Mouse (Mus musculus) kidney, embryonic 16.5 days (tissue): ENCODE measurements at regions not wholly inside any gene's neighbourhood (a gene's known extent, or its start where the extent isn't known, plus 50 kb on each side); places are given as distances from the start of the nearest gene placed in this dataset.
A peak's percentile ranks its signal among the peaks of the same experiment; 100 is the strongest.

Experiments
- ATAC-seq: fragments of 200-750 bp; cut with Nextera tagmentation; 2 replicates; pipeline ENCODE4 v1.8.0; 2017; ENCODE audit warnings: moderate TSS enrichment; ENCODE audit not compliant: low FRiP score, low TSS enrichment
- H3K27ac ChIP-seq: fragments of 300-500 bp; sonication (generic); 2 replicates; pipeline ENCODE4 v1.5.1; 2014; ENCODE audit warnings: low read length
- H3K27me3 ChIP-seq: fragments of 300-500 bp; sonication (generic); 2 replicates; pipeline ENCODE4 v1.6.1; 2014; ENCODE audit warnings: low read length, control low read depth, mixed read lengths; ENCODE audit not compliant: insufficient read depth
- H3K36me3 ChIP-seq: fragments of 300-500 bp; sonication (generic); 2 replicates; pipeline ENCODE4 v1.6.1; 2014; ENCODE audit warnings: low read length, control low read depth, mixed read lengths; ENCODE audit not compliant: insufficient read depth
- H3K4me1 ChIP-seq: fragments of 300-500 bp; sonication (generic); 2 replicates; pipeline ENCODE4 v1.6.1; 2014; ENCODE audit warnings: low read length, control low read depth, mixed read lengths; ENCODE audit not compliant: insufficient read depth
- H3K4me2 ChIP-seq: fragments of 300-500 bp; sonication (generic); replicated peaks from 2 replicates; pipeline ENCODE4 v1.6.1; 2014; ENCODE audit warnings: low read depth, low read length
- H3K4me3 ChIP-seq: fragments of 300-500 bp; sonication (generic); 2 replicates; pipeline ENCODE4 v1.5.1; 2014; ENCODE audit warnings: mild to moderate bottlenecking, low read length
- H3K9ac ChIP-seq: fragments of 300-500 bp; sonication (generic); replicated peaks from 2 replicates; pipeline ENCODE4 v1.6.1; 2014; ENCODE audit warnings: low read length
- H3K9me3 ChIP-seq: fragments of 300-500 bp; sonication (generic); 2 replicates; pipeline ENCODE4 v1.6.1; 2016; ENCODE audit warnings: low read length, control low read depth
- WGBS: fragments of 180-500 bp; shearing (Covaris S2); extraction: QIAGEN DNeasy Blood & Tissue Kit; methylation state at CpG from one replicate; pipeline ENCODE4 v1.1.7; 2014; 5-methylcytosine and 5-hydroxymethylcytosine counted together

DNA sequence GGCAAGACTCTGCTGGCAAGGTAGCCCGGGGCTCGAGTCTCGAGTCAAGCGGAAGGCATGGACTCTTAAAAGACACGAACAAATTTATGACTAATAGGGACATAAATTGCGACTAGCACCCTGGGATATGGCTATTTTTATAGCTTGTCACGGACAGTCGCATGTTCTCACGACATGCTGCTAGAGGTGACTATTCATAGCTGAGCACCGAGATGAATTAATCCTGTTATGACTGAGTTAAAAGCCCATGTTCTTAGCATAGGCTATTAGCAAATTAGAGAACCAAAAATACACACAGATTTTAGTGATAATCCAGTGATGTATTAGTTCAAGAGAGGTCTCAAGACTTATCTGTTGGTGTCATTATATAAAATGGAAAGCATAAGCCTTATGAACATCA is 539.2 kb downstream of the Gm19410 start:
- WGBS = 62% methylated on average over 10 of the region's 10 CpGs
- no peak for ATAC-seq
- no peak overlapping the region for H3K9ac ChIP-seq
- no peaks in the 10 kb centered on the region for H3K27me3 ChIP-seq
- no peaks in the 10 kb centered on the region for H3K9me3 ChIP-seq
- no peak overlapping the region for H3K4me2 ChIP-seq
- no peaks in the 10 kb centered on the region for H3K4me1 ChIP-seq
- H3K27ac ChIP-seq = no peak overlapping the region
- H3K4me3 ChIP-seq = no peak overlapping the region
- H3K36me3 ChIP-seq = no peaks in the 10 kb centered on the region

- Histone ChIP-seq H3K4me3 (no peak overlapping the region), H3K4me1 (no peaks in the 10 kb centered on the region), H3K27me3 (no peaks in the 10 kb centered on the region), H3K9me3 (no peaks in the 10 kb centered on the region), H3K36me3 (no peaks in the 10 kb centered on the region), H3K27ac (no peak overlapping the region), H3K9ac (no peak overlapping the region), H3K4me2 (no peak overlapping the region)
- 75% methylated on average over 4 of the region's 4 CpGs for WGBS
- ATAC-seq = no peak
Measured at GRCm38 (mm10) chr8:36306336-36306735, 540.7 kb downstream of the Gm19410 start.

GRCm38 (mm10) chr8:36307496-36307895 is 541.9 kb downstream of the Gm19410 start:
- Histone ChIP-seq H3K36me3 (no peaks in the 10 kb centered on the region), H3K4me1 (no peaks in the 10 kb centered on the region), H3K9ac (no peak overlapping the region), H3K9me3 (no peaks in the 10 kb centered on the region), H3K4me3 (no peak overlapping the region), H3K27ac (no peak overlapping the region), H3K27me3 (no peaks in the 10 kb centered on the region), H3K4me2 (no peak overlapping the region)
- 81% methylated on average over 8 of the region's 8 CpGs for WGBS
- ATAC-seq = no peak

- H3K4me1 ChIP-seq = peaks cover 2% of the 10 kb centered on the region; the same call in 1 of the 2 replicates
- H3K27ac ChIP-seq = no peak overlapping the region
- no peak overlapping the region for H3K4me3 ChIP-seq
- H3K27me3 ChIP-seq = no peaks in the 10 kb centered on the region
- H3K36me3 ChIP-seq = no peaks in the 10 kb centered on the region
- no peaks in the 10 kb centered on the region for H3K9me3 ChIP-seq
- H3K4me2 ChIP-seq = no peak overlapping the region
- WGBS = 78% methylated on average over 2 of the region's 2 CpGs
- ATAC-seq = no peak
- H3K9ac ChIP-seq = no peak overlapping the region
Measured at GRCm38 (mm10) chr8:36308056-36308455, 542.5 kb downstream of the Gm19410 start.

DNA sequence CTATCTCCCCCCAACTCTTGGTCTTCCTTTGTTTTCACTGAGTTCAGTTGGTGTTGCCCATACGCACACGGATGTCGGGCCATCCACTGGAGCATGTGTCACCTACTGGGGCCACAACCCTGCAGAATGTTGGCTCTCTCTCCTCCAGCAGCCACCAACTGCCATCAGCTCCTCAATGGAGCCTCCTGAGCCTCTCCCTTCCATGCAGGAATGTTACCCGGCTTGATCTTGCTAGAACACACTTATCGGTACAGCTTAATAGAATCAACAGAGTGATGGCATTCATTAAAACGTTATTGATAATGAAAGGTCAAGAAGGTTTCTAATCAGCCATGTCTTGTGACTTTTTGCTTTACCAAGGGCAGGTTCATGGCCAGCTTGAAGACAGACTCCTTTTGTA is 543.7 kb downstream of the Gm19410 start:
- H3K36me3 ChIP-seq = no peaks in the 10 kb centered on the region
- no peak overlapping the region for H3K27ac ChIP-seq
- no peak overlapping the region for H3K9ac ChIP-seq
- no peaks in the 10 kb centered on the region for H3K9me3 ChIP-seq
- H3K4me3 ChIP-seq = no peak overlapping the region
- ATAC-seq = no peak
- H3K4me2 ChIP-seq = no peak overlapping the region
- no peaks in the 10 kb centered on the region for H3K27me3 ChIP-seq
- 93% methylated on average over 6 of the region's 6 CpGs for WGBS
- peaks cover 5% of the 10 kb centered on the region; the same call in 1 of the 2 replicates for H3K4me1 ChIP-seq

- Histone ChIP-seq H3K27me3 (no peaks in the 10 kb centered on the region), H3K4me1 (peaks cover 5% of the 10 kb centered on the region; the same call in 1 of the 2 replicates), H3K9me3 (no peaks in the 10 kb centered on the region), H3K4me3 (no peak overlapping the region), H3K27ac (no peak overlapping the region), H3K9ac (no peak overlapping the region), H3K4me2 (no peak overlapping the region), H3K36me3 (no peaks in the 10 kb centered on the region)
- no peak for ATAC-seq
- 79% methylated on average over 10 of the region's 10 CpGs for WGBS
Measured at GRCm38 (mm10) chr8:36309952-36310351, 544.4 kb downstream of the Gm19410 start.

- H3K27me3 ChIP-seq = no peaks in the 10 kb centered on the region
- peaks cover 5% of the 10 kb centered on the region; the same call in 1 of the 2 replicates for H3K4me1 ChIP-seq
- no peaks in the 10 kb centered on the region for H3K9me3 ChIP-seq
- no peak overlapping the region for H3K4me3 ChIP-seq
- H3K4me2 ChIP-seq = no peak overlapping the region
- H3K36me3 ChIP-seq = no peaks in the 10 kb centered on the region
- ATAC-seq = no peak
- 74% methylated on average over 5 of the region's 5 CpGs for WGBS
- no peak overlapping the region for H3K27ac ChIP-seq
- no peak overlapping the region for H3K9ac ChIP-seq
Measured at GRCm38 (mm10) chr8:36311734-36312133, 546.1 kb downstream of the Gm19410 start.

- no peak overlapping the region for H3K9ac ChIP-seq
- no peaks in the 10 kb centered on the region for H3K9me3 ChIP-seq
- H3K4me1 ChIP-seq = peaks cover 5% of the 10 kb centered on the region; the same call in 1 of the 2 replicates
- H3K4me3 ChIP-seq = no peak overlapping the region
- no peak overlapping the region for H3K4me2 ChIP-seq
- no peaks in the 10 kb centered on the region for H3K36me3 ChIP-seq
- WGBS = 79% methylated on average over 3 of the region's 3 CpGs
- H3K27ac ChIP-seq = 0 out of 2 replicates have a peak overlapping the region, but pooled peaks have one; percentile 29
- no peaks in the 10 kb centered on the region for H3K27me3 ChIP-seq
- peak; percentile 51; the same call in 1 of the 2 replicates for ATAC-seq
Measured at GRCm38 (mm10) chr8:36312963-36313362, 547.4 kb downstream of the Gm19410 start.

- no peak overlapping the region for H3K4me3 ChIP-seq
- WGBS = 79% methylated on average over 2 of the region's 2 CpGs
- no peak for ATAC-seq
- no peaks in the 10 kb centered on the region for H3K4me1 ChIP-seq
- H3K4me2 ChIP-seq = no peak overlapping the region
- H3K36me3 ChIP-seq = no peaks in the 10 kb centered on the region
- H3K9me3 ChIP-seq = no peaks in the 10 kb centered on the region
- no peak overlapping the region for H3K9ac ChIP-seq
- no peak overlapping the region for H3K27ac ChIP-seq
- H3K27me3 ChIP-seq = no peaks in the 10 kb centered on the region
Measured at GRCm38 (mm10) chr8:36318396-36318795, 552.8 kb downstream of the Gm19410 start.

DNA sequence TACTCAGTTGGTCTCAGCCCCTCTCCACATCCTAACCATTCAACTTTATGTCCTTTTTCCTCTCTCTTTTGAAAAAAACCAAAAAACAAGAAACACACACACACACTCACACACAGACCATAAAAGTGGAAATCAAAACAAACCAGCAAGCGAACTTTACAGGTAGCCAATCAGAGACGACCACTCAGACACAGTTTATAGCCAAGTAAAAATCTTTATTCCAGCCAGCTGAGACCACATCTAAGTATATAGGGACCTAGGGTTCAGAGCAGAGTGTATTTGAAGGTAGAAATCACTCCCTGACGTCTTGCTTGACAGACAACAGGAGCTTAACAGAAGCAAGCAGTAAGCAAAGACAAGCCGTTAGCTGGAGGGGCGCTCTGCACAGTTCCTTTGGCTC is 553.3 kb downstream of the Gm19410 start:
- Histone ChIP-seq H3K4me2 (no peak overlapping the region), H3K4me1 (no peaks in the 10 kb centered on the region), H3K27me3 (no peaks in the 10 kb centered on the region), H3K36me3 (no peaks in the 10 kb centered on the region), H3K9me3 (no peaks in the 10 kb centered on the region), H3K4me3 (no peak overlapping the region), H3K9ac (no peak overlapping the region), H3K27ac (no peak overlapping the region)
- no peak for ATAC-seq
- WGBS = 44% methylated on average over 5 of the region's 5 CpGs
